Mouse (Mus musculus): ENCODE data around the gene Flt1.

The Flt1 gene

GRCm38 (mm10) chr5:147725831-147726700 is at the start of gene Flt1:
Gene Flt1, minus strand, starts transcription at chr5:147726011.
- POLR2A ChIA-PET: interaction anchor here in 3 of 4 experiments (0.6 to 1.5 kb wide), 4 partner anchors 9 to 692 kb away, joined by 3 to 5 read pairs (median 3); no protein-coding TSS in a partner anchor

GRCm38 (mm10) chr5:147775222-147775621 is 49.4 kb upstream of the Flt1 start:
- ChIA-PET CTCF (interaction anchor here in 1 of 4 experiments (0.9 kb wide), 1 partner anchor 12 kb away, joined by 3 read pairs; no protein-coding TSS in a partner anchor), POLR2A (interaction anchor here in 2 of 4 experiments (0.5 to 1.6 kb wide), 2 partner anchors 20 to 72 kb away, joined by 3 to 4 read pairs; no protein-coding TSS in a partner anchor)

More at GRCm38 (mm10) chr5:147725831-147726700, at the start of gene Flt1:
- CTCF ChIA-PET: interaction anchor here in 3 of 4 experiments (0.5 to 1.5 kb wide), 7 partner anchors 9 to 484 kb away, joined by 3 to 8 read pairs (median 3); no protein-coding TSS in a partner anchor

- ChIA-PET POLR2A (no interaction called here), CTCF (no interaction called here)
Measured at GRCm38 (mm10) chr5:147769918-147770317, 44.1 kb upstream of the Flt1 start.

DNA sequence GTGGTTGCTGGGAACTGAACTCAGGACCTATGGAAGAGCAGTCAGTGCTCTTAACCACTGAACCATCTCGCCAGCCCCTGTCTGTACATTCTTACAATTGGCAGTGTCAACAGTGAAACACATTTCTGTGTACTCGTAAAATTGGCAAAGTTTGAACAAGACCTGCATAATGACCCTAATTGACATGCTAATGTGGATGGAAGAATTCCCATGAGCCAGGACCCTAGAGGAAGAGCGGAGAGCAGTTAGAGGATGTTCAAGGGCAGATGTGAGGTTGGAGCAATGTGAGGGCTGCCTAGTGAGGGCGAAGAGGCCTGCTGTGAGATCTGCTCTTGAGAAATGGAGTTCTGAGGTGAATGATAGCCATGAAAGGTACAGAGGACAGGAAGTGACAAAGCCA is 38.2 kb upstream of the Flt1 start:
- ChIA-PET CTCF (no interaction called here), POLR2A (no interaction called here)

GRCm38 (mm10) chr5:147761984-147762383 is 36.2 kb upstream of the Flt1 start:
- ChIA-PET CTCF (interaction anchor here in 2 of 4 experiments (0.7 to 1.0 kb wide), 2 partner anchors 12 to 23 kb away, joined by 3 read pairs; no protein-coding TSS in a partner anchor), POLR2A (interaction anchor here in 3 of 4 experiments (0.7 to 1.1 kb wide), 6 partner anchors 12 to 17 kb away, joined by 3 to 5 read pairs (median 4); no protein-coding TSS in a partner anchor)

DNA sequence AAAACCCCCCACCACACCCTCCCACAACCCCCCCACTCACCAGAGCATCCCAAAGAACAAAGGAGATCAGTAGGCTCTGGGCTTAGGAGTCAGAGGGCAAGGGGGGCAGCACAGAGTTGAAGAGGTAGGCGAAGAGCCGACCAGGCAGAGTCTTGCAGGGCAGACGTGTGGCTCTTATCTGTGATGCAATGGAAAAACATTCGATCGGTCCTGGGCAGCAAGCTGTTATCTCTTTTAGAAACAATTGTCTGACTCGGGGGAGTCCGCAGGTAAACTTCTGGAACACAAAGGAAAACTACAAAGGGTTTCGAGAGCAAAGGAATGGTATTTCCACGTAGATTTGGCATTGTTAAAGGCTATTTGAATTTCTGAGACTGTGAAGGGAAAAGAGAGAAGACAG is 35.5 kb upstream of the Flt1 start:
- ChIA-PET CTCF (interaction anchor here in 3 of 4 experiments (0.6 to 1.0 kb wide), 3 partner anchors 11 to 628 kb away, joined by 3 read pairs; no protein-coding TSS in a partner anchor), POLR2A (interaction anchor here (0.6 to 1.1 kb wide), 10 partner anchors 11 to 211 kb away, joined by 3 to 5 read pairs (median 3); no protein-coding TSS in a partner anchor)

DNA sequence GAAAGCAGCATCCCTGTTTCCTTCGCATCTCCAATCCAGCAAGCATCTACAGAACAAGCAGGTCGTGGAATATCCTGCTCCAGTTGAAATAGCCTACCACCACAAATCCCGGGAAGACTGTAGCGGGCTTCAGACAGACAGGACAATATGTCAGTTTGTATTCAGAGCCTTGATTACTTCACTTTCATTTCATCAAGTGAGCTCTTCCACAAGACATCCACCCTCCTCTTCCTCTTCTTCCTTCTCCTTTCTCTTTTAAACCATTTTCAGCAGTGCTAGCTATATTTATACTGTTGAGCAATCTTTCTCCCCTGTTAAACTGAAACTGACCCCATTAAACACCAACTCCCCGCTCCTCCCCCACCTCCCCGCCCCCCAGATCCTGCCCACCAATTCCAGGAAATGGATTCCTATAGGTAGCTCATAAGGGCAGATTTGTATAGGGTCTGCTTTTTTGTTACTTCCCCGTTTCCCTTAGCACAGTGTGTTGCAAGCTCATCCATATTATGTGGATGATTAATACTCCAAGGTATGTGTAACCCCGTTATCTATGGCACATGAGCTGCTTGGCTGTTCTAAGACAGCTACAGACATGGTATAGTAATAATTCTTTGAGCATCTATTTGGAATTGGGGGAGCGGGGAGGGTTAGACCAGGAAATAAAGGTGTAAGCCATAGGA is 33.0 kb upstream of the Flt1 start:
- ChIA-PET POLR2A (interaction anchor here in 2 of 4 experiments (0.6 to 1.6 kb wide), 8 partner anchors 9 to 894 kb away, joined by 3 to 5 read pairs (median 3); no protein-coding TSS in a partner anchor), CTCF (interaction anchor here in 2 of 4 experiments (0.6 to 1.3 kb wide), 4 partner anchors 10 to 88 kb away, joined by 4 to 7 read pairs (median 4); no protein-coding TSS in a partner anchor)

- POLR2A ChIA-PET: interaction anchor here in 2 of 4 experiments (0.7 to 1.6 kb wide), 7 partner anchors 9 to 47 kb away, joined by 3 to 5 read pairs (median 3); no protein-coding TSS in a partner anchor
Measured at GRCm38 (mm10) chr5:147757832-147758587, 32.2 kb upstream of the Flt1 start.

DNA sequence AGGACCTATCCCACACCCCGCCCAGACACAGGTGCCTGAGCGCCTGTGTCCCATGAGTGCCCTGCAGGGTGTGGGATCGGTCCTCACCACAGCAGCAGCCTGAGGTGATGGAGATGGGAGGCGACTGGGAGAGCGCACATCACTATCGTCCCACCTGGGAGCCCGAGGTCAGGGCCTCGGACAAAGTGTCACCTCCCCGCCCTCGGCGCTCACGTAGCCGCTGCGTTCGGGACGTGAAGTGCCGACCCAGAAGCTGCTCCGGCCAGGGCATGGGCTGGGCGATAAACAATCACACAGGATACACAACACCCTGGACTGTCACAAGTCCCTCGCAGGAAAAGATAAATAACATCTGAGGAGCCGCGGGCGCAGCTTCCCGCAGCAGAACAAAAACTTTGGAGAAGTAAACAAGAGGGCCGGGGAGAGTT is 27.1 kb upstream of the Flt1 start:
- ChIA-PET CTCF (interaction anchor here in 1 of 4 experiments (0.6 kb wide), 1 partner anchor 1085 kb away, joined by 3 read pairs; no protein-coding TSS in a partner anchor), POLR2A (no interaction called here)

More at GRCm38 (mm10) chr5:147757832-147758587, 32.2 kb upstream of the Flt1 start:
- CTCF ChIA-PET: interaction anchor here in 3 of 4 experiments (0.5 to 1.3 kb wide), 7 partner anchors 9 to 234 kb away, joined by 3 to 5 read pairs (median 3); no protein-coding TSS in a partner anchor

GRCm38 (mm10) chr5:147751673-147752130 is 25.9 kb upstream of the Flt1 start:
- CTCF ChIA-PET: interaction anchor here in 1 of 4 experiments (0.6 kb wide), 1 partner anchor 415 kb away, joined by 4 read pairs; no protein-coding TSS in a partner anchor
- POLR2A ChIA-PET: interaction anchor here in 2 of 4 experiments (0.5 to 1.5 kb wide), 3 partner anchors 13 to 27 kb away, joined by 3 to 5 read pairs (median 3); no protein-coding TSS in a partner anchor

- CTCF ChIA-PET: interaction anchor here in 2 of 4 experiments (0.5 to 1.2 kb wide), 3 partner anchors 9 to 211 kb away, joined by 3 to 4 read pairs (median 4); no protein-coding TSS in a partner anchor
- POLR2A ChIA-PET: interaction anchor here in 3 of 4 experiments (0.6 to 1.5 kb wide), 5 partner anchors 9 to 16 kb away, joined by 3 to 5 read pairs (median 3); no protein-coding TSS in a partner anchor
Measured at GRCm38 (mm10) chr5:147749972-147750371, 24.2 kb upstream of the Flt1 start.

DNA sequence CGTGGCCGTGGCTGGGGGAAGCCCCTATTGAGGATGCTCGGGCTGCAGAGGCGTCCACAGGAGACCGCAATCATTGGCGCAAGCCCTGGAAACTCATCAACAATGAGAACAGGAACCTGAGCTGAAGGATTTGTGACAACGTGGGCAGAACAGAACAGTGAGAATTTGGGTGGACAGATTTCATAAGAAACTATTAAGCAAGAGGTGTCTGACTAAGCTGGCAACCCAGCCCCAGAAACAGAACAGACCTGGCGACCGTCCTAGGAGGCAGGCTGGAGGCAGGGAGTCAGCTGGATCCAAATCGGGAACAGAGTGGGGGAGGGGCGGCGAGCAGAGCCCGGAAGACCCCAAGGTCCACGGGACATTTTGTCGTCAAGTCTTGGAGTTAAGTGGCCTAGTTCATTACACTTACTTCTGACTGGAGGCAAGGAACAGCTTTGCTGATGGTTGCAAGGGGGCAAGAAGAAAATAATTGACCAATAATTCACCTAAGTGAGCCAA is 22.3 kb upstream of the Flt1 start:
- POLR2A ChIA-PET: interaction anchor here in 2 of 4 experiments (0.5 to 2.2 kb wide), 14 partner anchors 11 to 1481 kb away, joined by 3 to 6 read pairs (median 4); no protein-coding TSS in a partner anchor
- CTCF ChIA-PET: interaction anchor here in 3 of 4 experiments (0.6 to 1.2 kb wide), 4 partner anchors 165 to 279 kb away, joined by 3 read pairs; no protein-coding TSS in a partner anchor

DNA sequence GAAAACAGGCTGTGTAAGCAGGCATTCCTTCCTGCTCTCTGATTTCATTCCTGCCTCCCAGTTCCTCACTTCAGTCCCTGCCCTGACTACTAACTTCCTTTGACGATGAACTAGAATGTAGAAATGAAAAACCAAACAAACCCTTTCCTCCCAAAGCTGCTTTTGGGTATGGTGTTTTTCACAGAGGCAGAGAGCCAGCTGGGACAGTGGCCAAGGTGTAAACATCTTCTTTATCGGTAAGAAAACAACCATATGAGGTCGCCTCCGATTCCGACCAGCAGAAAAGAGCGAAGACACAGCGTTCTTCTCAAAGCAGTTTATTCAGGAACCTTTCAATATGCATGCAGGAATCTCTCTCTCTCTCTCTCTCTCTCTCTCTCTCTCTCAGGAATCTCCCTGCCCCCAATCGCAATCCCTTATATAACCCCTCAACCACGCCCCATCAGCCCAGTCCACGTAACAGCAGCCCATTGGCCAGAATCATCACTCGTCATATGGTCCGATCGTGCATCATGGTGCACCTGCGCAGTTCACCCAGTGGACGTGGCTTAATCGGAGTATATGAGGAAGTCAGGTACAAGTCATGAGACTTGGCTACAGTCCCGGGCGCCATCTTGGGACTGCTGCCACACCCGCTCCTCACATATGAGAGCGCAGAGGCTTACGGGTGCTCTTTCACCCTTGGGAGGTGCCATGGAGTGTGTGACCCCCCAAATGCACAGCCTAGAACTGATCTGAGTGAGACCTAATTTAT is 19.3 kb upstream of the Flt1 start:
- ChIA-PET CTCF (interaction anchor here in 1 of 4 experiments (0.6 kb wide), 1 partner anchor 388 kb away, joined by 3 read pairs; no protein-coding TSS in a partner anchor), POLR2A (interaction anchor here in 3 of 4 experiments (0.6 to 1.5 kb wide), 11 partner anchors 12 to 89 kb away, joined by 3 to 6 read pairs (median 3); no protein-coding TSS in a partner anchor)

- ChIA-PET CTCF (no interaction called here), POLR2A (no interaction called here)
Measured at GRCm38 (mm10) chr5:147742468-147743111, 16.8 kb upstream of the Flt1 start.

- POLR2A ChIA-PET: interaction anchor here in 1 of 4 experiments (1.2 kb wide), 1 partner anchor 12 kb away, joined by 4 read pairs; no protein-coding TSS in a partner anchor
Measured at GRCm38 (mm10) chr5:147736766-147737280, 11.0 kb upstream of the Flt1 start.

More at GRCm38 (mm10) chr5:147736766-147737280, 11.0 kb upstream of the Flt1 start:
- CTCF ChIA-PET: no interaction called here
